Mouse (Mus musculus) C2C12 (cell line): ENCODE measurements at regions not wholly inside any gene's neighbourhood (a gene's known extent, or its start where the extent isn't known, plus 50 kb on each side); places are given as distances from the start of the nearest gene placed in this dataset.

Experiments
- CTCF ChIP-seq: IDR thresholded peaks from one replicate; pipeline ENCODE4 v1.5.1; 2011; ENCODE audit not compliant: control insufficient read depth, insufficient read depth, insufficient read length
- MAX ChIP-seq: IDR thresholded peaks from one replicate; pipeline ENCODE4 v1.6.1; 2011; ENCODE audit warnings: mild to moderate bottlenecking, control low read depth

DNA sequence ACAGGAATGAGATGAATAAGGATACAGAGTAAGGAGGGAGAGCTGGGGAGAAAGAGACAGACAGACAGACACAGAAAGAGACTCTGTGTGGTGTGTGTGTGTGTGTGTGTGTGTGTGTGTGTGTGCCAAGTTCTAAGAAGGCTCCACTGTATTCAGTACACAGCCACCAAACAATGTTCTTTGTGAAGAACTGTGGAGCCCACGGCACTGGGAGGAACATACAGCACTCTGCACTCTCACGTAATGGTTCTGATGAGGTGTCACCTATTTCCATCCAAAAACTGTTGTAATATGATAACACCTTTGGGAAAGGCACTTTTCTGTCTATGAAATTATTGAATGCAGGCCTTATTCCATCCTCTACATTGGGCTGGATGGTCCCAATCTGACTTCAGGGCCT is 184.8 kb upstream of the Meox2 start:
- TF ChIP-seq CTCF, result no peak
- no peak for TF ChIP-seq MAX
